Mouse (Mus musculus): ENCODE data around the gene Gm3404.
A peak's percentile ranks its signal among the peaks of the same experiment; 100 is the strongest.
"Not testable (repeated sequence)": the region's sequence is repeated elsewhere in the genome, so short reads cannot be mapped to it uniquely, and the experiment has no call there.

Gene Gm3404

GRCm38 (mm10) chr5:146525501-146525900 is at the start of gene Gm3404:
TSS of gene Gm3404 (plus strand) at chr5:146525801.
- DNase-seq (ENCODE audit: low spot score in 2 of 2): not testable (repeated sequence)

GRCm38 (mm10) chr5:146479564-146479963 is 46.0 kb upstream of the Gm3404 start:
- DNase-seq (ENCODE audit: low spot score in 2 of 2): not testable (repeated sequence)

- DNase-seq (ENCODE audit: low spot score in 2 of 2): not testable (repeated sequence)
Observed at GRCm38 (mm10) chr5:146481665-146482064, 43.9 kb upstream of the Gm3404 start, which contains the start of gene Gm6408. TSS of gene Gm6408 (plus strand) at chr5:146481965.

GRCm38 (mm10) chr5:146488959-146489358 is 36.6 kb upstream of the Gm3404 start:
- peak in 1 of 2 experiments; percentile 4 for DNase-seq (ENCODE audit: low spot score in 2 of 2)

- DNase-seq (ENCODE audit: low spot score in 2 of 2): not testable (repeated sequence)
Observed at GRCm38 (mm10) chr5:146491063-146491462, 34.5 kb upstream of the Gm3404 start, which contains the start of gene Gm6370. TSS of gene Gm6370 (plus strand) at chr5:146491363.

- not testable (repeated sequence) for DNase-seq (ENCODE audit: low spot score in 2 of 2)
Observed at GRCm38 (mm10) chr5:146502099-146502498, 23.5 kb upstream of the Gm3404 start, which contains the start of gene 4930449I24Rik. TSS of gene 4930449I24Rik (plus strand) at chr5:146502399.

GRCm38 (mm10) chr5:146513823-146514222 is 11.8 kb upstream of the Gm3404 start, which contains the start of gene Gm3402:
TSS of gene Gm3402 (plus strand) at chr5:146514123.
- not testable (repeated sequence) for DNase-seq (ENCODE audit: low spot score in 2 of 2)

GRCm38 (mm10) chr5:146537347-146537746 is 11.7 kb downstream of the Gm3404 start, which contains the start of gene Gm3409:
TSS of gene Gm3409 (plus strand) at chr5:146537647.
- DNase-seq (ENCODE audit: low spot score in 2 of 2): not testable (repeated sequence)

GRCm38 (mm10) chr5:146555836-146556235 is 30.2 kb downstream of the Gm3404 start, which contains the start of gene Gm3415:
TSS of gene Gm3415 (plus strand) at chr5:146556136.
- not testable (repeated sequence) for DNase-seq (ENCODE audit: low spot score in 2 of 2)

- no peak for DNase-seq (ENCODE audit: low spot score in 2 of 2)
Observed at GRCm38 (mm10) chr5:146564259-146564658, 38.7 kb downstream of the Gm3404 start.

- no peak for DNase-seq (ENCODE audit: low spot score in 2 of 2)
Observed at GRCm38 (mm10) chr5:146567054-146567453, 41.5 kb downstream of the Gm3404 start.

GRCm38 (mm10) chr5:146570179-146570578 is 44.6 kb downstream of the Gm3404 start:
- not testable (repeated sequence) for DNase-seq (ENCODE audit: low spot score in 2 of 2)

GRCm38 (mm10) chr5:146571830-146572734 is 46.5 kb downstream of the Gm3404 start:
- DNase-seq (ENCODE audit: low spot score in 2 of 2): peak; percentile 30 to 43

- not testable (repeated sequence) for DNase-seq (ENCODE audit: low spot score in 2 of 2)
Observed at GRCm38 (mm10) chr5:146572735-146573042, 47.1 kb downstream of the Gm3404 start.

GRCm38 (mm10) chr5:146576668-146577067 is 51.1 kb downstream of the Gm3404 start:
- no peak for DNase-seq (ENCODE audit: low spot score in 2 of 2)

All from heart, adult 9 months (tissue).